Mouse (Mus musculus) thymus, adult 2 months (tissue): ENCODE measurements around the gene Cby1. TPM values are rescaled to one million over a fixed set of nuclear protein-coding genes. Genes with fewer than 3 reads are reported as not detected.

Source experiments
- DNase-seq: peaks from one replicate; pipeline ENCODE4 v3.0.0; 2021
- H3K27ac ChIP-seq: fragments of 200-500 bp; 2 replicates; pipeline ENCODE4 v1.5.1; 2012; ENCODE audit warnings: low read length, control low read depth; ENCODE audit not compliant: control insufficient read depth, insufficient read depth
- H3K27me3 ChIP-seq: fragments of 200-500 bp; 2 replicates; pipeline ENCODE4 v1.6.1; 2012; ENCODE audit warnings: mild to moderate bottlenecking, low read length, moderate library complexity, mixed read lengths; ENCODE audit not compliant: control insufficient read depth, insufficient read depth
- H3K36me3 ChIP-seq: fragments of 200-500 bp; 2 replicates; pipeline ENCODE4 v1.6.1; 2012; ENCODE audit warnings: mild to moderate bottlenecking, low read length, moderate library complexity; ENCODE audit not compliant: control insufficient read depth, insufficient read depth
- H3K4me1 ChIP-seq: fragments of 200-500 bp; replicated peaks from 2 replicates; pipeline ENCODE4 v1.6.1; 2012; ENCODE audit warnings: low read length; ENCODE audit not compliant: control insufficient read depth, insufficient read depth
- H3K4me3 ChIP-seq: fragments of 200-500 bp; 2 replicates; pipeline ENCODE4 v1.5.1; 2012; ENCODE audit warnings: mild to moderate bottlenecking, low read length, control low read depth, moderate library complexity; ENCODE audit not compliant: control insufficient read depth, insufficient read depth
- CTCF ChIP-seq: fragments of 200-500 bp; IDR thresholded peaks from 2 replicates; pipeline ENCODE4 v1.5.1; 2012; ENCODE audit warnings: mild to moderate bottlenecking, control low read depth, low read length, moderate library complexity, borderline replicate concordance; ENCODE audit not compliant: control insufficient read depth, poor library complexity, insufficient read depth; ENCODE audit errors: extremely low read depth
- POLR2A ChIP-seq: fragments of 200-500 bp; IDR thresholded peaks from 2 replicates; pipeline ENCODE4 v1.6.1; 2012; ENCODE audit warnings: mild to moderate bottlenecking, low read length, control low read depth, moderate library complexity; ENCODE audit not compliant: control insufficient read depth, poor library complexity, insufficient read depth; ENCODE audit errors: extremely low read depth
- WGBS: fragments of 180-500 bp; shearing (Covaris S2); methylation state at CpG from one replicate; pipeline ENCODE4 v1.1.7; 2018; 5-methylcytosine and 5-hydroxymethylcytosine counted together
- polyA plus RNA-seq: library from polyadenylated mRNA; depleted of rRNA; stranded (reverse); fragments of >200 nt; gene quantifications from 2 replicates; pipeline ENCODE4 v1.2.3, GENCODE M21; 2012

Gene Cby1
- polyA plus RNA-seq, 1 experiment = 17.9 TPM

GRCm38 (mm10) chr15:79619770-79620414, 39.1 kb upstream of the Cby1 start:
- Histone ChIP-seq H3K27ac (no peak overlapping the region), H3K4me3 (no peak overlapping the region), H3K4me1 (no peaks in the 10 kb centered on the region), H3K27me3 (no peaks in the 10 kb centered on the region), H3K36me3 (no peaks in the 10 kb centered on the region)
- 95% methylated on average over 11 of the region's 11 CpGs for WGBS
- no peak for DNase-seq
- TF ChIP-seq POLR2A = no peak
- no peak for TF ChIP-seq CTCF

- Histone ChIP-seq H3K27me3 (no peaks in the 10 kb centered on the region), H3K4me3 (no peak overlapping the region), H3K36me3 (no peaks in the 10 kb centered on the region), H3K4me1 (no peaks in the 10 kb centered on the region), H3K27ac (no peak overlapping the region)
- DNase-seq = no peak
- WGBS = 98% methylated on average over 2 of the region's 2 CpGs
- TF ChIP-seq POLR2A (no peak), CTCF (no peak)
Measured at GRCm38 (mm10) chr15:79630471-79630870, 28.5 kb upstream of the Cby1 start.

- TF ChIP-seq CTCF (no peak), POLR2A (no peak)
- Histone ChIP-seq H3K27ac (no peak overlapping the region), H3K27me3 (no peaks in the 10 kb centered on the region), H3K4me1 (no peaks in the 10 kb centered on the region), H3K36me3 (no peaks in the 10 kb centered on the region), H3K4me3 (no peak overlapping the region)
- DNase-seq = no peak
- WGBS = 57% methylated on average over 12 of the region's 12 CpGs
Measured at GRCm38 (mm10) chr15:79641135-79641817, 17.7 kb upstream of the Cby1 start.

- no peak overlapping the region for H3K27ac ChIP-seq
- no peaks in the 10 kb centered on the region for H3K4me1 ChIP-seq
- H3K4me3 ChIP-seq = no peak overlapping the region
- WGBS = 95% methylated on average over 2 of the region's 2 CpGs
- TF ChIP-seq POLR2A (no peak), CTCF (no peak)
- no peaks in the 10 kb centered on the region for H3K27me3 ChIP-seq
- H3K36me3 ChIP-seq = no peaks in the 10 kb centered on the region
- no peak for DNase-seq
Measured at GRCm38 (mm10) chr15:79645483-79645882, 13.5 kb upstream of the Cby1 start.

- Histone ChIP-seq H3K27ac (no peak overlapping the region), H3K4me1 (no peaks in the 10 kb centered on the region), H3K36me3 (no peaks in the 10 kb centered on the region), H3K4me3 (no peak overlapping the region), H3K27me3 (no peaks in the 10 kb centered on the region)
- 94% methylated on average over 12 of the region's 12 CpGs for WGBS
- no peak for DNase-seq
- TF ChIP-seq CTCF (no peak), POLR2A (no peak)
Measured at GRCm38 (mm10) chr15:79648130-79648529, 10.9 kb upstream of the Cby1 start.

- H3K4me3 ChIP-seq = no peak overlapping the region
- DNase-seq = peak; percentile 60
- no peak for TF ChIP-seq POLR2A
- no peak for TF ChIP-seq CTCF
Measured at GRCm38 (mm10) chr15:79650569-79650968, 8.4 kb upstream of the Cby1 start.

GRCm38 (mm10) chr15:79651481-79651880, 7.5 kb upstream of the Cby1 start:
- WGBS = 93% methylated on average over 4 of the region's 4 CpGs
- peak; percentile 54; the same call in 1 of the 2 replicates for TF ChIP-seq CTCF
- TF ChIP-seq POLR2A = no peak
- Histone ChIP-seq H3K4me1 (no peaks in the 10 kb centered on the region), H3K36me3 (no peaks in the 10 kb centered on the region), H3K4me3 (no peak overlapping the region), H3K27ac (no peak overlapping the region), H3K27me3 (no peaks in the 10 kb centered on the region)
- DNase-seq = no peak

More at GRCm38 (mm10) chr15:79650569-79650968, 8.4 kb upstream of the Cby1 start:
- no peaks in the 10 kb centered on the region for H3K36me3 ChIP-seq
- no peaks in the 10 kb centered on the region for H3K27me3 ChIP-seq
- H3K27ac ChIP-seq = no peak overlapping the region
- no peaks in the 10 kb centered on the region for H3K4me1 ChIP-seq
